Mouse (Mus musculus) thymus, adult 2 months (tissue): ENCODE data around the gene Dbr1.

ENCODE experiments used
- CTCF ChIP-seq: fragments of 200-500 bp; IDR thresholded peaks from 2 replicates; pipeline ENCODE4 v1.5.1; 2012; ENCODE audit warnings: mild to moderate bottlenecking, control low read depth, low read length, moderate library complexity, borderline replicate concordance; ENCODE audit not compliant: control insufficient read depth, poor library complexity, insufficient read depth; ENCODE audit errors: extremely low read depth
- POLR2A ChIP-seq: fragments of 200-500 bp; IDR thresholded peaks from 2 replicates; pipeline ENCODE4 v1.6.1; 2012; ENCODE audit warnings: mild to moderate bottlenecking, low read length, control low read depth, moderate library complexity; ENCODE audit not compliant: control insufficient read depth, poor library complexity, insufficient read depth; ENCODE audit errors: extremely low read depth

DNA sequence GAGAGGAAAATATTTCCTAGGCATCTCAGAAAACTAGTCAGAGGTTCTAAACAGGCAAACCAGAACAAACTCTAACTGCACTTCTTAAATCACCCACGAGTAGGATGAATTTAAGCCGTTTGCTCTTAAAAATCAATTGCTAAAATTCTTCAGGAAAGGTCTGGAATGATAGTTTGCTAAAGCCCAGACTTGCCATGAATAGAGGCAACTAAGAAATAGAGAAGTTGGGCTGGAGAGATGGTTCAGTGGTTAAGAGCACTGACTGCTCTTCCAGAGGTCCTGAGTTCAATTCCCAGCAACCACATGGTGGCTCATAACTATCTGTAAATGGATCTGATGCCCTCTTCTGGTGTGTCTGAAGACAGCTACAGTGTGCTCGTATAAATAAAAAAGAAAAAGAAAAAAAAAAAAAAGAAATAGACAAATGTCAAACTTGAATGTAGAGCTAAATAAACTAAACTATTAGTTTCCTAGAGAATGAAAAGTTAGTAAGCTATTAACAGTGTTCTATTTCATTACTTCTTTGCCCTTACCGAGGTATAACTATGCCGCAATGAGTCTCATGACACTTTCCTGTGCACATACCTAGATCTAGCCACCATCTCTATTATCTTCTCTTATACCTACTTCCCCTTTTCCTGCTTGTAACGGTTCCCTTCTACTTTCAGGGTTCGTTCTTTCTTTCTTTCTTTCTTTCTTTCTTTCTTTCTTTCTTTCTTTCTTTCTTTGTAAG lies 16.6 kb upstream of the Dbr1 start:
- TF ChIP-seq CTCF, result no peak
- TF ChIP-seq POLR2A, result no peak
